Mouse (Mus musculus) fibroblast of lung, adult 2 months (primary cell): ENCODE results near the gene Olfr881.

ENCODE experiments used
- DNase-seq: peaks from one replicate; pipeline ENCODE4 v3.0.0-alpha.2; 2011; ENCODE audit warnings: low read depth

Gene Olfr881

GRCm38 (mm10) chr9:37991525-37991924, at the start of gene Olfr881:
TSS of gene Olfr881 (plus strand) at chr9:37991825.
- no peak for DNase-seq

GRCm38 (mm10) chr9:37998581-37999204, 7.1 kb downstream of the Olfr881 start:
- no peak for DNase-seq

- no peak for DNase-seq
Measured at GRCm38 (mm10) chr9:38000021-38000420, 8.4 kb downstream of the Olfr881 start.

GRCm38 (mm10) chr9:38025508-38025907, 33.9 kb downstream of the Olfr881 start, which contains the start of gene Olfr883:
TSS of gene Olfr883 (plus strand) at chr9:38025808.
- DNase-seq, result no peak
